Mouse (Mus musculus) liver, adult 2 months (tissue): ENCODE data around the gene Setd6. TPM values are rescaled to one million over a fixed set of nuclear protein-coding genes. Genes with fewer than 3 reads are reported as not detected.

Experiments
- DNase-seq: peaks from one replicate; pipeline ENCODE4 v3.0.0-alpha.2; 2011; ENCODE audit warnings: low read depth, low spot score; ENCODE audit errors: extremely low read depth
- H3K27ac ChIP-seq: fragments of 200-500 bp; replicated peaks from 2 replicates; pipeline ENCODE4 v1.5.1; 2012; ENCODE audit warnings: low read depth, mild to moderate bottlenecking, control low read depth, inconsistent platforms, low read length; ENCODE audit not compliant: insufficient read depth
- H3K27me3 ChIP-seq: fragments of 200-500 bp; 2 replicates; pipeline ENCODE4 v1.6.1; 2012; ENCODE audit warnings: mild to moderate bottlenecking, moderate library complexity, low read length, inconsistent platforms; ENCODE audit not compliant: control insufficient read depth, insufficient read depth
- H3K36me3 ChIP-seq: fragments of 200-500 bp; 2 replicates; pipeline ENCODE4 v1.6.1; 2012; ENCODE audit warnings: low read length, inconsistent platforms; ENCODE audit not compliant: control insufficient read depth, insufficient read depth
- H3K4me1 ChIP-seq: fragments of 200-500 bp; 2 replicates; pipeline ENCODE4 v1.6.1; 2011; ENCODE audit warnings: low read length; ENCODE audit not compliant: control insufficient read depth, insufficient read depth
- H3K4me3 ChIP-seq: fragments of 200-500 bp; 2 replicates; pipeline ENCODE4 v1.5.1; 2011; ENCODE audit warnings: low read depth, mild to moderate bottlenecking, control low read depth, low read length, moderate library complexity; ENCODE audit not compliant: insufficient read depth
- H3K79me2 ChIP-seq: fragments of 200-500 bp; 2 replicates; pipeline ENCODE4 v1.6.1; 2012; ENCODE audit warnings: inconsistent platforms, mild to moderate bottlenecking, low read length, moderate library complexity; ENCODE audit not compliant: control insufficient read depth, insufficient read depth
- H3K9ac ChIP-seq: fragments of 200-500 bp; 2 replicates; pipeline ENCODE4 v1.6.1; 2012; ENCODE audit warnings: low read depth, mild to moderate bottlenecking, control low read depth, inconsistent platforms, low read length
- CTCF ChIP-seq: fragments of 200-500 bp; IDR thresholded peaks from 2 replicates; pipeline ENCODE4 v1.5.1; 2011; ENCODE audit warnings: low read depth, low read length, control low read depth
- POLR2A ChIP-seq: fragments of 200-500 bp; IDR thresholded peaks from 2 replicates; pipeline ENCODE4 v1.6.1; 2011; ENCODE audit warnings: low read length, control low read depth; ENCODE audit not compliant: insufficient read depth; ENCODE audit errors: extremely low read depth
- WGBS: fragments of 180-500 bp; shearing (Covaris S2); methylation state at CpG from one replicate; pipeline ENCODE4 v1.1.7; 2018; 5-methylcytosine and 5-hydroxymethylcytosine counted together
- polyA plus RNA-seq: library from polyadenylated mRNA; depleted of rRNA; stranded (reverse); fragments of >200 nt; gene quantifications from 2 replicates; pipeline ENCODE4 v1.2.3, GENCODE M21; 2012; rRNA removed
- total RNA-seq: library from RNA; depleted of rRNA; stranded (reverse); fragments of >200 nt; gene quantifications from 2 replicates; pipeline ENCODE4 v1.2.3, GENCODE M21; 2014; rRNA removed

The Setd6 gene
- total and polyA plus RNA-seq, 2 experiments, result 13.0 to 20.9 TPM

DNA sequence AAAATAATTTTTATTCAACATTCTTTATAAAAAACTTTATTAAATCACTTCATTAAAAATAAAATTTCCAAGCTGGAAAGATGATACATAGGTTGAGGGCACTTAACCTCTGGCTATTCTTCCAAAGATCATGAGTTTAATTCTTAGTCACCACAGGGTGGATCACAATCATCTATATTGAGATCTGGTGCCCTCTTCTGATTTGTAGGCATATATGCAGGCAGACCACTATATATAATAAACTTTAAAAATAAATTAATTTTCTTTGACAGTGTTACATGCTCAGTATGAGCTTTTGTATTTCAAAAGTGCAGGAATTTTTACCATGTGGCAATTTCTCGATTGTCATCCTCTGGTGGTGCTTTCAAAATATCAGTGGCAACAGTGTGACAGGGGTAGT lies 48.5 kb downstream of the Setd6 start:
- Histone ChIP-seq H3K79me2 (no peaks in the 10 kb centered on the region; the same call in 1 of the 2 replicates), H3K36me3 (peaks cover 78% of the 10 kb centered on the region), H3K4me1 (peaks cover 2% of the 10 kb centered on the region; the same call in 1 of the 2 replicates), H3K27me3 (no peaks in the 10 kb centered on the region), H3K4me3 (no peak overlapping the region), H3K27ac (no peak overlapping the region), H3K9ac (no peak overlapping the region)
- WGBS, result 85% methylated on average over 1 of the region's 1 CpGs
- no peak for TF ChIP-seq POLR2A
- no peak for TF ChIP-seq CTCF
- DNase-seq, result no peak

Other genes with a start within 250 kb of the Setd6 start
- gene Csnk2a2, start 225.8 kb upstream of the Setd6 start, total RNA-seq, result 13.2 and 19.6 TPM in 2 replicates
- 8.8 and 10.1 TPM in 2 replicates for gene Csnk2a2, start 225.8 kb upstream of the Setd6 start, polyA plus RNA-seq
- not detected in 2 replicates for gene Ccdc113, start 181.8 kb upstream of the Setd6 start, total RNA-seq
- not detected in 2 replicates for gene Ccdc113, start 181.8 kb upstream of the Setd6 start, polyA plus RNA-seq
- gene Prss54, start 139.5 kb upstream of the Setd6 start, total RNA-seq, result not detected in 2 replicates
- gene Prss54, start 139.5 kb upstream of the Setd6 start, polyA plus RNA-seq, result not detected in 2 replicates
- 0.54 and 0.83 TPM in 2 replicates for gene Gins3, start 82.4 kb upstream of the Setd6 start, total RNA-seq
- gene Gins3, start 82.4 kb upstream of the Setd6 start, polyA plus RNA-seq, result 0.31 and 0.32 TPM in 2 replicates
- 0.55 and 0.74 TPM in 2 replicates for gene Ndrg4, start 38.9 kb upstream of the Setd6 start, total RNA-seq
- gene Ndrg4, start 38.9 kb upstream of the Setd6 start, polyA plus RNA-seq, result 0.26 and 0.29 TPM in 2 replicates
- gene Cnot1, start 91.6 kb downstream of the Setd6 start, total RNA-seq, result 116 and 125 TPM in 2 replicates
- gene Cnot1, start 91.6 kb downstream of the Setd6 start, polyA plus RNA-seq, result 40.2 and 41.1 TPM in 2 replicates
- gene Sap18b, start 109.5 kb downstream of the Setd6 start, total RNA-seq, result 61.1 and 66.8 TPM in 2 replicates
- gene Sap18b, start 109.5 kb downstream of the Setd6 start, polyA plus RNA-seq, result 30.7 and 39.5 TPM in 2 replicates
- 10.7 and 16.6 TPM in 2 replicates for gene Slc38a7, start 137.7 kb downstream of the Setd6 start, total RNA-seq
- 22.2 and 22.8 TPM in 2 replicates for gene Slc38a7, start 137.7 kb downstream of the Setd6 start, polyA plus RNA-seq
- 271 and 323 TPM in 2 replicates for gene Got2, start 172.7 kb downstream of the Setd6 start, total RNA-seq
- 350 and 393 TPM in 2 replicates for gene Got2, start 172.7 kb downstream of the Setd6 start, polyA plus RNA-seq